Mouse (Mus musculus) T-helper 1 cell (primary cell): Measurements from ENCODE around the gene Yipf1.

ENCODE experiments used
- in situ Hi-C: fragments of 300-600 bp; cut with MboI, MseI; formaldehyde crosslinking; loops from one replicate; pipeline ENCODE4 v1.15.1; 2025; ENCODE audit warnings: high pct_unique_total_duplicates

Yipf1 gene

GRCm38 (mm10) chr4:107313690-107314478 lies at the start of gene Yipf1:
Gene Yipf1, plus strand, starts transcription at chr4:107314363.
- in situ Hi-C loops = loop anchor here (5.0 kb wide), 1 partner anchor 52 kb away; no protein-coding TSS in a partner anchor

GRCm38 (mm10) chr4:107273683-107274082 lies 40.5 kb upstream of the Yipf1 start:
- in situ Hi-C loops = no loop called here

GRCm38 (mm10) chr4:107274511-107274910 lies 39.7 kb upstream of the Yipf1 start:
- in situ Hi-C loops = no loop called here

GRCm38 (mm10) chr4:107278188-107278707 lies 35.9 kb upstream of the Yipf1 start:
- in situ Hi-C loops = no loop called here

GRCm38 (mm10) chr4:107280843-107281475 lies 33.2 kb upstream of the Yipf1 start:
- in situ Hi-C loops = no loop called here

GRCm38 (mm10) chr4:107285446-107286200 lies 28.5 kb upstream of the Yipf1 start:
- in situ Hi-C loops = no loop called here

- in situ Hi-C loops = no loop called here
Measured at GRCm38 (mm10) chr4:107286386-107286785, 27.8 kb upstream of the Yipf1 start.

- in situ Hi-C loops = no loop called here
Measured at GRCm38 (mm10) chr4:107287517-107287916, 26.6 kb upstream of the Yipf1 start.

GRCm38 (mm10) chr4:107291611-107292272 lies 22.4 kb upstream of the Yipf1 start:
- in situ Hi-C loops = no loop called here

- in situ Hi-C loops = no loop called here
Measured at GRCm38 (mm10) chr4:107292273-107292662, 21.9 kb upstream of the Yipf1 start.

GRCm38 (mm10) chr4:107298071-107298606 lies 16.0 kb upstream of the Yipf1 start:
- in situ Hi-C loops = no loop called here

- in situ Hi-C loops = loop anchor here (10.0 kb wide), 1 partner anchor 705 kb away; no protein-coding TSS in a partner anchor
Measured at GRCm38 (mm10) chr4:107299779-107300340, 14.3 kb upstream of the Yipf1 start.

- in situ Hi-C loops = loop anchor here (10.0 kb wide), 1 partner anchor 706 kb away; no protein-coding TSS in a partner anchor
Measured at GRCm38 (mm10) chr4:107300371-107300770, 13.8 kb upstream of the Yipf1 start.

GRCm38 (mm10) chr4:107300902-107301555 lies 13.1 kb upstream of the Yipf1 start:
- in situ Hi-C loops = loop anchor here (10.0 kb wide), 1 partner anchor 706 kb away; no protein-coding TSS in a partner anchor

GRCm38 (mm10) chr4:107302221-107302620 lies 11.9 kb upstream of the Yipf1 start:
- in situ Hi-C loops = loop anchor here (10.0 kb wide), 1 partner anchor 707 kb away; no protein-coding TSS in a partner anchor

GRCm38 (mm10) chr4:107302832-107303231 lies 11.3 kb upstream of the Yipf1 start:
- in situ Hi-C loops = loop anchor here (10.0 kb wide), 1 partner anchor 708 kb away; no protein-coding TSS in a partner anchor

- in situ Hi-C loops = loop anchor here (10.0 kb wide), 1 partner anchor 709 kb away; no protein-coding TSS in a partner anchor
Measured at GRCm38 (mm10) chr4:107303531-107303930, 10.6 kb upstream of the Yipf1 start.

GRCm38 (mm10) chr4:107306966-107307365 lies 7.2 kb upstream of the Yipf1 start, which contains the start of gene Dio1:
Gene Dio1, minus strand, starts transcription at chr4:107307169.
- in situ Hi-C loops = loop anchor here (10.0 kb wide), 1 partner anchor 712 kb away; no protein-coding TSS in a partner anchor

- in situ Hi-C loops = loop anchor here (5.0 kb wide), 1 partner anchor 52 kb away; no protein-coding TSS in a partner anchor
Measured at GRCm38 (mm10) chr4:107314479-107314805, 279 bp downstream of the Yipf1 start.

GRCm38 (mm10) chr4:107318646-107319045 lies 4.5 kb downstream of the Yipf1 start:
- in situ Hi-C loops = no loop called here
